Mouse (Mus musculus) lung, postnatal 0 days (tissue): ENCODE measurements at regions not wholly inside any gene's neighbourhood (a gene's known extent, or its start where the extent isn't known, plus 50 kb on each side); places are given as distances from the start of the nearest gene placed in this dataset.

ENCODE experiments used
- ATAC-seq: fragments of 200-750 bp; cut with Nextera tagmentation; 2 replicates; pipeline ENCODE4 v1.8.0; 2017; ENCODE audit warnings: moderate library complexity
- DNase-seq: peaks from one replicate; pipeline ENCODE4 v3.0.0-alpha.2; 2016; ENCODE audit warnings: low spot score
- H3K27ac ChIP-seq: fragments of 300-500 bp; sonication (generic); 2 replicates; pipeline ENCODE4 v1.5.1; 2014; ENCODE audit warnings: antibody characterized with exemption, mild to moderate bottlenecking, low read length, mixed read lengths
- H3K27me3 ChIP-seq: fragments of 300-500 bp; sonication (generic); replicated peaks from 2 replicates; pipeline ENCODE4 v1.6.1; 2014; ENCODE audit warnings: low read length, mixed read lengths; ENCODE audit not compliant: insufficient read depth
- H3K36me3 ChIP-seq: fragments of 300-500 bp; sonication (generic); 2 replicates; pipeline ENCODE4 v1.6.1; 2014; ENCODE audit warnings: low read length, mixed read lengths; ENCODE audit not compliant: insufficient read depth
- H3K4me1 ChIP-seq: fragments of 300-500 bp; sonication (generic); 2 replicates; pipeline ENCODE4 v1.6.1; 2014; ENCODE audit warnings: antibody characterized with exemption, low read depth, low read length, mixed read lengths; ENCODE audit not compliant: insufficient read depth
- H3K4me2 ChIP-seq: fragments of 300-500 bp; sonication (generic); replicated peaks from 2 replicates; pipeline ENCODE4 v1.6.1; 2014; ENCODE audit warnings: low read depth, mild to moderate bottlenecking, low read length, moderate library complexity, mixed read lengths
- H3K4me3 ChIP-seq: fragments of 300-500 bp; sonication (generic); 2 replicates; pipeline ENCODE4 v1.5.1; 2014; ENCODE audit warnings: low read depth, low read length
- H3K9ac ChIP-seq: fragments of 300-500 bp; sonication (generic); replicated peaks from 2 replicates; pipeline ENCODE4 v1.6.1; 2014; ENCODE audit warnings: low read depth, mild to moderate bottlenecking
- H3K9me3 ChIP-seq: fragments of 300-500 bp; sonication (generic); 2 replicates; pipeline ENCODE4 v1.6.1; 2016; ENCODE audit warnings: low read length, mixed read lengths
- CTCF ChIP-seq: IDR thresholded peaks from 2 replicates; pipeline ENCODE4 v1.5.1; 2016; ENCODE audit warnings: antibody characterized with exemption, mild to moderate bottlenecking
- EP300 ChIP-seq: IDR thresholded peaks from 2 replicates; pipeline ENCODE4 v1.6.1; 2016; ENCODE audit warnings: antibody characterized with exemption, mild to moderate bottlenecking, control low read depth
- WGBS: fragments of 180-500 bp; shearing (Covaris S2); extraction: QIAGEN DNeasy Blood & Tissue Kit; methylation state at CpG from one replicate; pipeline ENCODE4 v1.1.7; 2014; 5-methylcytosine and 5-hydroxymethylcytosine counted together

DNA sequence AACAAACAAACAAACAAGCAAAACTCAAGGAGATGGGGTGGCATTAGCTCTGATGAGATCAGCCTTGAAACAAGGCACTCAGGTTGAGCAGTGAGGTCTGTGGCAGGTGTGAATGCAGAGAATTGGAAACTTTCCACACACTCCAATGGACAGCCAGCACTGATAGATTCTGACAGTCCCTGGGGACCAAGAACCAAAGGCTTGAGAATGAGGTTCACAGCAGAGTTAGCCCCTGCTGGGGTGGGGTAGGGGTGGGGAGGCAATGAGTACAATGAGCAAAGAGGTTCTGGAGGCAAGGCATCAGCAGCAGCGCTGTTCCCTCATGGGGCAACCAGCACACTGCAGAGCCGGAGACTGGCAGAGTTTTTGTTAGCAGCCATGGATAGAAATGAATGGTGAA, 220.5 kb upstream of the Sp4 start:
- DNase-seq: no peak
- H3K27me3 ChIP-seq: no peaks in the 10 kb centered on the region
- no peaks in the 10 kb centered on the region for H3K36me3 ChIP-seq
- H3K4me1 ChIP-seq: no peaks in the 10 kb centered on the region
- no peak overlapping the region for H3K4me3 ChIP-seq
- H3K27ac ChIP-seq: no peak overlapping the region
- no peak overlapping the region for H3K4me2 ChIP-seq
- ATAC-seq: no peak
- no peak overlapping the region for H3K9ac ChIP-seq
- 68% methylated on average over 2 of the region's 2 CpGs for WGBS
- no peak for TF ChIP-seq CTCF
- no peak for TF ChIP-seq EP300
- H3K9me3 ChIP-seq: no peaks in the 10 kb centered on the region

DNA sequence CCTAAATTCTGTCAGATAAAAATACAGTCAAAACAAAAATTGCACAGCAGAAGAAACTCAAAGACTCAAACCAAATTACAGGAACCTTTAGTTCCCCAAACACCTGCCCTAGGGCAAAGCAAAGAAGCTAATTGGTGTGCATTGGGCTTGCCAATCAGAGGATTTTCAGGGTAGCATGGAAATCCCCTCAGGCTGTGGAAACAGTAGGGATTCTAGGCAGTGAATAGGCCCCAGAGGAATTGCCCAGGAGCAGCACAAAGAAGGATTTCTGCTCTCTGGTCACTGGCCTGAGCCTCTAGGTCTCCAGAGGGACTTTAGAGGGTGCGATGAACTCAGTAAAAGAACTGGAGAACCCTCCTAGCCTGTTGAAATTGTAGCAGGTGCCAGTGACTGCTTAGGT, 220.1 kb upstream of the Sp4 start:
- H3K4me3 ChIP-seq: no peak overlapping the region
- H3K36me3 ChIP-seq: no peaks in the 10 kb centered on the region
- H3K9me3 ChIP-seq: no peaks in the 10 kb centered on the region
- ATAC-seq: no peak
- 91% methylated on average over 1 of the region's 1 CpGs for WGBS
- H3K4me1 ChIP-seq: no peaks in the 10 kb centered on the region
- no peak overlapping the region for H3K27ac ChIP-seq
- no peak overlapping the region for H3K9ac ChIP-seq
- no peak overlapping the region for H3K4me2 ChIP-seq
- no peak for TF ChIP-seq CTCF
- TF ChIP-seq EP300: no peak
- H3K27me3 ChIP-seq: no peaks in the 10 kb centered on the region
- no peak for DNase-seq

GRCm38 (mm10) chr12:118519801-118520327, 218.6 kb upstream of the Sp4 start:
- Histone ChIP-seq H3K4me2 (no peak overlapping the region), H3K36me3 (no peaks in the 10 kb centered on the region), H3K27ac (no peak overlapping the region), H3K4me3 (no peak overlapping the region), H3K9ac (no peak overlapping the region), H3K4me1 (no peaks in the 10 kb centered on the region), H3K27me3 (no peaks in the 10 kb centered on the region), H3K9me3 (no peaks in the 10 kb centered on the region)
- no peak for ATAC-seq
- DNase-seq: no peak
- TF ChIP-seq CTCF: no peak
- TF ChIP-seq EP300: no peak
- 59% methylated on average over 10 of the region's 10 CpGs for WGBS

GRCm38 (mm10) chr12:118510989-118511388, 209.7 kb upstream of the Sp4 start:
- H3K27me3 ChIP-seq: no peaks in the 10 kb centered on the region
- H3K9me3 ChIP-seq: no peaks in the 10 kb centered on the region
- ATAC-seq (no peak), DNase-seq (no peak)
- 50% methylated on average over 4 of the region's 4 CpGs for WGBS
- no peaks in the 10 kb centered on the region for H3K36me3 ChIP-seq
- no peak overlapping the region for H3K27ac ChIP-seq
- no peaks in the 10 kb centered on the region for H3K4me1 ChIP-seq
- no peak overlapping the region for H3K9ac ChIP-seq
- TF ChIP-seq CTCF (no peak), EP300 (no peak)
- H3K4me2 ChIP-seq: no peak overlapping the region
- H3K4me3 ChIP-seq: no peak overlapping the region

DNA sequence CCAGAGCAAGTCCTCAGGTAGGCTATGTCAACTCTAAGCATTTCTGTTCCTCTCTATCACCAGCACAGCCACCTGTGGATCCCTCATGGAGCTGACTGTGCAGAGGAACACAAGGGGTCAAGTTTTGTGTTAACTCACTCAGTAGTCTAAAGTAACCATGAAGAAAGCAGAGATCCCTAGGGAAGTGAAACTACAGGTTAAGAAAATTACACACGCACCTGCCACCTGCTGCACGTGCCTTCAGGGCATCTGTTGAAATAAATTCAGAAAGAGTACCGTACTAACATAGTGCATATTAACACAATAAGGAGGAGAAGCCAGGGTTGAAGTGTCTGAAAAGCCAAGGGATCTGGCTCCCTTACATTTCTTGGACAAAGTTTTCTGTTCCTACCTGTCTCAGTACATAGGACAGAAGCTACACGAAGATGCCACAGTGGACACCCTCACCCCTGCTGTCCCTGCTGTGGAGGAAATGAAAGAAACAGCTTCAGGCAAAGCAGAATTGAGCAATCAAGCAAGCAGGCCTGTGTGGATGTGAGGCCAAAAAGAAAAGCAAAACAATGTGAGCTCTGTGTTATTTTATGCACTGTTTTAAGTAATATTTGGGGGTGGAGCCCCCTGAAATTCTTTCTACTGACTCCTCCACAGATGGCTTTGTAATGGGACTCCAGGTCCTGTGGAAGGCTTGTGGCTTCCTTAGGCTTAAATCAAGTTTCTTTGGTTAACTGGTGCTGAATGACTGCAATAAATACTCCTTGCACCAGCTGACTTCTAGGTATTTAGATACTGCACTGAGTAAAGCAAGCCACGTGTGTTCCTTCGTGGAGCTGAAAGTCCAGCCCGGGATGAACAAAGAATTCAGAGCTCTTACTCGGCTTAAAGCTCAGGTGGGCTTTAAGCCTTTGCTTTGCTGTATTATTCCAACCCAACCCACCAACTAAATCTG, 208.0 kb upstream of the Sp4 start:
- no peak for DNase-seq

DNA sequence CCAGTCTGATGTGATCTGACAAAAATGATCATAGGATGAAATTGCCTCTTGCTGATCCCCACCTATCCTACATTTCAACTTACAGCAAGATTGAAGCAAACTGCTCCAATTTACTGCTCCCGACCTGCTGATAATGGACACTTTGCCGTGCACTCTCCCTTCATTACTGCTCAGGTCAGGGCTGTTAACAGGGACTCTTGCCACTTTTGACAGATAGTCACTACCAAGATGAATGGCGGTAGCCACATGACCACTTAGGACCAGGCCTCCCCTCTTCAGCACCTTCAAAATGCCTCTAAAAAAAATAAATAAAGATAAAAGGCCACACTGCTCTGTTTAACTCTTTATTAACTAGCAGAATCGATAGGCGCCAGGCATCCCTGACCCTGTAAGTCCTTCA, 199.2 kb upstream of the Sp4 start:
- no peaks in the 10 kb centered on the region for H3K9me3 ChIP-seq
- no peak overlapping the region for H3K4me2 ChIP-seq
- no peaks in the 10 kb centered on the region; the same call in 1 of the 2 replicates for H3K27me3 ChIP-seq
- no peak overlapping the region for H3K9ac ChIP-seq
- 23% methylated on average over 5 of the region's 5 CpGs for WGBS
- no peak overlapping the region for H3K27ac ChIP-seq
- no peak for DNase-seq
- H3K4me1 ChIP-seq: no peaks in the 10 kb centered on the region
- no peak overlapping the region for H3K4me3 ChIP-seq
- ATAC-seq: no peak
- no peaks in the 10 kb centered on the region for H3K36me3 ChIP-seq
- no peak for TF ChIP-seq EP300

More for the DNA sequence above, 208.0 kb upstream of the Sp4 start:
- no peak for ATAC-seq
- Histone ChIP-seq H3K4me1 (no peaks in the 10 kb centered on the region), H3K4me2 (no peak overlapping the region), H3K9me3 (no peaks in the 10 kb centered on the region), H3K27ac (no peak overlapping the region), H3K27me3 (no peaks in the 10 kb centered on the region), H3K9ac (no peak overlapping the region), H3K4me3 (no peak overlapping the region), H3K36me3 (no peaks in the 10 kb centered on the region)
- WGBS: 72% methylated on average over 8 of the region's 8 CpGs
- no peak for TF ChIP-seq EP300
- TF ChIP-seq CTCF: no peak
